Mouse (Mus musculus): ENCODE data around the gene Fbxw7. TPM values are rescaled to one million over a fixed set of nuclear protein-coding genes. Genes with fewer than 3 reads are reported as not detected.

Gene Fbxw7
- polyA plus RNA-seq, 1 experiment, result 11.7 TPM

GRCm38 (mm10) chr3:84883817-84884483 lies 68.9 kb downstream of the Fbxw7 start:
- H3K36me3 ChIP-seq (ENCODE audit: control insufficient read depth, insufficient read depth, low read length), result no peaks in the 10 kb centered on the region
- no peaks in the 10 kb centered on the region for H3K4me1 ChIP-seq (ENCODE audit: control insufficient read depth, insufficient read depth, low read length)
- no peak for TF ChIP-seq CTCF (IDR thresholded peaks at IDR 0.05; ENCODE audit: control insufficient read depth, insufficient read depth, insufficient replicate concordance, low read depth, low read length)
- no peak for TF ChIP-seq POLR2A (IDR thresholded peaks at IDR 0.05; ENCODE audit: control insufficient read depth, low read depth, low read length)
- no peak overlapping the region for H3K27ac ChIP-seq (ENCODE audit: control insufficient read depth, insufficient read depth, low read depth, low read length)
- no peak overlapping the region for H3K4me3 ChIP-seq (ENCODE audit: control insufficient read depth, low read depth, low read length)
- no peaks in the 10 kb centered on the region for H3K27me3 ChIP-seq (ENCODE audit: control insufficient read depth, insufficient read depth, low read length)

- TF ChIP-seq CTCF (IDR thresholded peaks at IDR 0.05; ENCODE audit: control insufficient read depth, insufficient read depth, insufficient replicate concordance, low read depth, low read length) (no peak), POLR2A (IDR thresholded peaks at IDR 0.05; ENCODE audit: control insufficient read depth, low read depth, low read length) (no peak)
- Histone ChIP-seq H3K4me1 (ENCODE audit: control insufficient read depth, insufficient read depth, low read length) (no peaks in the 10 kb centered on the region), H3K36me3 (ENCODE audit: control insufficient read depth, insufficient read depth, low read length) (no peaks in the 10 kb centered on the region), H3K27ac (ENCODE audit: control insufficient read depth, insufficient read depth, low read depth, low read length) (no peak overlapping the region), H3K27me3 (ENCODE audit: control insufficient read depth, insufficient read depth, low read length) (no peaks in the 10 kb centered on the region), H3K4me3 (ENCODE audit: control insufficient read depth, low read depth, low read length) (no peak overlapping the region)
Measured at GRCm38 (mm10) chr3:84889648-84890047, 74.6 kb downstream of the Fbxw7 start.

DNA sequence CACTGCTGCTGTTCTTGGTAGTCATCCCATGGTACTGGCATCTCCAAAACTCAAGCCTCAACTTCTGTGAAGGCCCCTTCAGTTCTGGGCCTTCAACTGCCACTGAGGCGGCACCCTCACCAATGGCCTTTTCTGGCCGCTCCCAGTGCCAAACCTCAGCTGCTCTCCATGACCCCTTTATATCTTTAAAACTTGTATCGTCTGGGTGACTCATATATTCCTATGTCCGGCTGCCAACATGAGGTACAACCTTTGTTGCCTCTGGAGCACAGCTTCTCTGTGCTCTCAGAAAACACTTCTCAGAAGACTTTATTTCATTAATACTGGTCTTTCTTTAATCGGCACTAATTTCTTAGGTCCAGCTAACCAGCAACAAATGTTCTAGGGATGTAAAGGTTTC lies 75.9 kb downstream of the Fbxw7 start:
- no peaks in the 10 kb centered on the region for H3K36me3 ChIP-seq (ENCODE audit: control insufficient read depth, insufficient read depth, low read length)
- H3K4me3 ChIP-seq (ENCODE audit: control insufficient read depth, low read depth, low read length), result no peak overlapping the region
- H3K27me3 ChIP-seq (ENCODE audit: control insufficient read depth, insufficient read depth, low read length), result no peaks in the 10 kb centered on the region
- no peaks in the 10 kb centered on the region for H3K4me1 ChIP-seq (ENCODE audit: control insufficient read depth, insufficient read depth, low read length)
- H3K27ac ChIP-seq (ENCODE audit: control insufficient read depth, insufficient read depth, low read depth, low read length), result no peak overlapping the region
- no peak for TF ChIP-seq POLR2A (IDR thresholded peaks at IDR 0.05; ENCODE audit: control insufficient read depth, low read depth, low read length)
- TF ChIP-seq CTCF (IDR thresholded peaks at IDR 0.05; ENCODE audit: control insufficient read depth, insufficient read depth, insufficient replicate concordance, low read depth, low read length), result no peak

GRCm38 (mm10) chr3:84897952-84898351 lies 82.9 kb downstream of the Fbxw7 start:
- Histone ChIP-seq H3K36me3 (ENCODE audit: control insufficient read depth, insufficient read depth, low read length) (no peaks in the 10 kb centered on the region), H3K4me1 (ENCODE audit: control insufficient read depth, insufficient read depth, low read length) (no peaks in the 10 kb centered on the region), H3K27me3 (ENCODE audit: control insufficient read depth, insufficient read depth, low read length) (no peaks in the 10 kb centered on the region), H3K27ac (ENCODE audit: control insufficient read depth, insufficient read depth, low read depth, low read length) (no peak overlapping the region), H3K4me3 (ENCODE audit: control insufficient read depth, low read depth, low read length) (no peak overlapping the region)
- TF ChIP-seq POLR2A (IDR thresholded peaks at IDR 0.05; ENCODE audit: control insufficient read depth, low read depth, low read length), result no peak
- TF ChIP-seq CTCF (IDR thresholded peaks at IDR 0.05; ENCODE audit: control insufficient read depth, insufficient read depth, insufficient replicate concordance, low read depth, low read length), result no peak

GRCm38 (mm10) chr3:84906528-84906927 lies 91.5 kb downstream of the Fbxw7 start:
- Histone ChIP-seq H3K27me3 (ENCODE audit: control insufficient read depth, insufficient read depth, low read length) (no peaks in the 10 kb centered on the region), H3K27ac (ENCODE audit: control insufficient read depth, insufficient read depth, low read depth, low read length) (no peak overlapping the region), H3K4me3 (ENCODE audit: control insufficient read depth, low read depth, low read length) (no peak overlapping the region), H3K4me1 (ENCODE audit: control insufficient read depth, insufficient read depth, low read length) (no peaks in the 10 kb centered on the region), H3K36me3 (ENCODE audit: control insufficient read depth, insufficient read depth, low read length) (no peaks in the 10 kb centered on the region)
- no peak for TF ChIP-seq POLR2A (IDR thresholded peaks at IDR 0.05; ENCODE audit: control insufficient read depth, low read depth, low read length)
- TF ChIP-seq CTCF (IDR thresholded peaks at IDR 0.05; ENCODE audit: control insufficient read depth, insufficient read depth, insufficient replicate concordance, low read depth, low read length), result no peak

DNA sequence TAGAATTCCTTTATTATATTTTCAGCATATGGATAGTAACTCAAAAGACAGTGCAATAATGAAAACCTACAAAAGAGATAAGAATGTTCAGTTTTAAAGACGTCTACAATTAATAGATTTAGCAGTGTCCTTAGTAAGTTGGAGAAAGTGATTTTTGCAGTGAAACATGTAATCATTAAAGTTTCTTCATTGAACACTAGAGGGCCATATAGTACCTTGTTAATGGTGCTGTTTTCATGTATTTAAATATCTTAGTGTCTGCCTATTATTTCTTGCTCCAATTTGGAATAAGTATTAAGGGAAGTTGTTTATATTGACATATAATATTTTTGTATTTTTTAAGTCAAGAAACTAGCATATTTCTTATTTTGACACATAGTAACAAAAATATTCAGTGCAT lies 99.2 kb downstream of the Fbxw7 start:
- H3K27ac ChIP-seq (ENCODE audit: control insufficient read depth, insufficient read depth, low read depth, low read length), result no peak overlapping the region
- H3K4me1 ChIP-seq (ENCODE audit: control insufficient read depth, insufficient read depth, low read length), result no peaks in the 10 kb centered on the region
- no peaks in the 10 kb centered on the region for H3K27me3 ChIP-seq (ENCODE audit: control insufficient read depth, insufficient read depth, low read length)
- H3K36me3 ChIP-seq (ENCODE audit: control insufficient read depth, insufficient read depth, low read length), result no peaks in the 10 kb centered on the region
- H3K4me3 ChIP-seq (ENCODE audit: control insufficient read depth, low read depth, low read length), result no peak overlapping the region
- TF ChIP-seq POLR2A (IDR thresholded peaks at IDR 0.05; ENCODE audit: control insufficient read depth, low read depth, low read length) (no peak), CTCF (IDR thresholded peaks at IDR 0.05; ENCODE audit: control insufficient read depth, insufficient read depth, insufficient replicate concordance, low read depth, low read length) (no peak)

DNA sequence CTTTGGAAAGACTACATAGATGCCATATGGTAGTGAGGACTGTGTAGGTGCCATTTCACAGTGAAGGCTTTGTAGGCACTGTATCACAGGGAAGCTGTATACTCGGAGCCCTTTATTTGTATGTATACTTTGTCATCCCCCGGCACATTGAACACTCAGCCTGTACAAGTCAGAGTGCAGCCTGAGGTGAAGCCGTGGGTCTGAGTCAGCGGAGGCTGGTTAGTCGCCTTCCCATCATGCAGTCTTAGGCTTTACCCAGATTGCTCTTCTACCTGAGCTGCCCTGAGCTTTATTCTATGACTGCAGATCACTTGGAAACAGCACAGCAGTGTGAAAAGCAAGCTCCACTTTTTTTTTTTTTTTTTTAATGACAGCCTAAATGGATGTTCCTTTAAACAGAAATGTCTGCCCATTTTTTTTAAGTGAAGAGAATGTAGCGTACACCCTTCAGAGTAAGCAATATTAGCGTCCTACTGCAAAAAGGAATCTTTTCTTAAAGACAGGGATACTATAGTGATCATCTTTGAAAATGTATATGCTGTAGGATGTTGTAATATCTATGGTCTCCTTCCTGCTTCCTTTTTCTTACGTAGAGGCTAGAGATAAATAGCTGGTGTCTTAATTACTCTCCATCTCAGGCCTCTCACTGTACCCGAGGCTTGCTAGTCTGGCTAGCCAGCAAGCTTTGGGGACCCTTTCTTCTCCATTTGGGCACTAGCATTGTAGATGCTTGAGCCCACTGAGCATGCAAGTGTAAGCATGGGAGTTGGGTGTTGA lies 103.0 kb downstream of the Fbxw7 start:
- no peak for TF ChIP-seq CTCF (IDR thresholded peaks at IDR 0.05; ENCODE audit: control insufficient read depth, insufficient read depth, insufficient replicate concordance, low read depth, low read length)
- no peak for TF ChIP-seq POLR2A (IDR thresholded peaks at IDR 0.05; ENCODE audit: control insufficient read depth, low read depth, low read length)
- Histone ChIP-seq H3K4me1 (ENCODE audit: control insufficient read depth, insufficient read depth, low read length) (no peaks in the 10 kb centered on the region), H3K36me3 (ENCODE audit: control insufficient read depth, insufficient read depth, low read length) (no peaks in the 10 kb centered on the region), H3K27ac (ENCODE audit: control insufficient read depth, insufficient read depth, low read depth, low read length) (no peak overlapping the region), H3K27me3 (ENCODE audit: control insufficient read depth, insufficient read depth, low read length) (no peaks in the 10 kb centered on the region), H3K4me3 (ENCODE audit: control insufficient read depth, low read depth, low read length) (no peak overlapping the region)

Measured in testis, adult 2 months (tissue).